Mouse (Mus musculus): ENCODE measurements at regions not wholly inside any gene's neighbourhood (a gene's known extent, or its start where the extent isn't known, plus 50 kb on each side); places are given as distances from the start of the nearest gene placed in this dataset.

- no peaks in the 10 kb centered on the region for H3K27me3 ChIP-seq (replicated peaks; ENCODE audit: control insufficient read depth, insufficient read depth, low read length)
- TF ChIP-seq CTCF (conservative IDR thresholded peaks at IDR 0.05; ENCODE audit: insufficient read depth, insufficient read length, low read depth, low read length) (no peak), POLR2A (IDR thresholded peaks at IDR 0.05; ENCODE audit: low read depth, low read length) (no peak)
- no peak for DNase-seq
- no peaks in the 10 kb centered on the region for H3K36me3 ChIP-seq (ENCODE audit: control insufficient read depth, insufficient read depth, low read length)
- no peak overlapping the region for H3K27ac ChIP-seq (ENCODE audit: insufficient read depth, low read depth, low read length)
- H3K4me3 ChIP-seq (ENCODE audit: insufficient read depth, low read depth, low read length), result no peak overlapping the region
- H3K4me1 ChIP-seq (ENCODE audit: control insufficient read depth, insufficient read depth, low read length), result peaks cover 5% of the 10 kb centered on the region; the same call in 1 of the 2 replicates
- 53% methylated on average over 1 of the region's 1 CpGs for WGBS
Observed at GRCm38 (mm10) chr10:118720630-118721029, 149.4 kb downstream of the Dyrk2 start.

GRCm38 (mm10) chr10:118722132-118722551 is 147.9 kb downstream of the Dyrk2 start:
- Histone ChIP-seq H3K27ac (ENCODE audit: insufficient read depth, low read depth, low read length) (no peak overlapping the region), H3K4me1 (ENCODE audit: control insufficient read depth, insufficient read depth, low read length) (peaks cover 5% of the 10 kb centered on the region; the same call in 1 of the 2 replicates), H3K36me3 (ENCODE audit: control insufficient read depth, insufficient read depth, low read length) (no peaks in the 10 kb centered on the region), H3K4me3 (ENCODE audit: insufficient read depth, low read depth, low read length) (no peak overlapping the region), H3K27me3 (replicated peaks; ENCODE audit: control insufficient read depth, insufficient read depth, low read length) (no peaks in the 10 kb centered on the region)
- TF ChIP-seq CTCF (conservative IDR thresholded peaks at IDR 0.05; ENCODE audit: insufficient read depth, insufficient read length, low read depth, low read length), result no peak
- TF ChIP-seq POLR2A (IDR thresholded peaks at IDR 0.05; ENCODE audit: low read depth, low read length), result no peak
- WGBS, result 26% methylated on average over 5 of the region's 5 CpGs
- peak; percentile 82 for DNase-seq

- peaks cover 5% of the 10 kb centered on the region; the same call in 1 of the 2 replicates for H3K4me1 ChIP-seq (ENCODE audit: control insufficient read depth, insufficient read depth, low read length)
- H3K36me3 ChIP-seq (ENCODE audit: control insufficient read depth, insufficient read depth, low read length), result no peaks in the 10 kb centered on the region
- H3K27me3 ChIP-seq (replicated peaks; ENCODE audit: control insufficient read depth, insufficient read depth, low read length), result no peaks in the 10 kb centered on the region
- DNase-seq, result no peak
- WGBS, result 71% methylated on average over 3 of the region's 3 CpGs
- TF ChIP-seq POLR2A (IDR thresholded peaks at IDR 0.05; ENCODE audit: low read depth, low read length), result no peak
- no peak for TF ChIP-seq CTCF (conservative IDR thresholded peaks at IDR 0.05; ENCODE audit: insufficient read depth, insufficient read length, low read depth, low read length)
- no peak overlapping the region for H3K4me3 ChIP-seq (ENCODE audit: insufficient read depth, low read depth, low read length)
- H3K27ac ChIP-seq (ENCODE audit: insufficient read depth, low read depth, low read length), result no peak overlapping the region
Observed at GRCm38 (mm10) chr10:118722671-118723070, 147.3 kb downstream of the Dyrk2 start.

GRCm38 (mm10) chr10:118736093-118736492 is 133.9 kb downstream of the Dyrk2 start:
- TF ChIP-seq CTCF (conservative IDR thresholded peaks at IDR 0.05; ENCODE audit: insufficient read depth, insufficient read length, low read depth, low read length) (no peak), POLR2A (IDR thresholded peaks at IDR 0.05; ENCODE audit: low read depth, low read length) (no peak)
- H3K4me1 ChIP-seq (ENCODE audit: control insufficient read depth, insufficient read depth, low read length), result peaks cover 2% of the 10 kb centered on the region; the same call in 1 of the 2 replicates
- no peak overlapping the region for H3K4me3 ChIP-seq (ENCODE audit: insufficient read depth, low read depth, low read length)
- H3K27me3 ChIP-seq (replicated peaks; ENCODE audit: control insufficient read depth, insufficient read depth, low read length), result no peaks in the 10 kb centered on the region
- H3K36me3 ChIP-seq (ENCODE audit: control insufficient read depth, insufficient read depth, low read length), result no peaks in the 10 kb centered on the region
- no peak for DNase-seq
- H3K27ac ChIP-seq (ENCODE audit: insufficient read depth, low read depth, low read length), result no peak overlapping the region
- 84% methylated on average over 4 of the region's 4 CpGs for WGBS

GRCm38 (mm10) chr10:118737064-118737463 is 132.9 kb downstream of the Dyrk2 start:
- Histone ChIP-seq H3K36me3 (ENCODE audit: control insufficient read depth, insufficient read depth, low read length) (no peaks in the 10 kb centered on the region), H3K4me3 (ENCODE audit: insufficient read depth, low read depth, low read length) (no peak overlapping the region), H3K27me3 (replicated peaks; ENCODE audit: control insufficient read depth, insufficient read depth, low read length) (no peaks in the 10 kb centered on the region), H3K27ac (ENCODE audit: insufficient read depth, low read depth, low read length) (no peak overlapping the region), H3K4me1 (ENCODE audit: control insufficient read depth, insufficient read depth, low read length) (peaks cover 2% of the 10 kb centered on the region; the same call in 1 of the 2 replicates)
- no peak for TF ChIP-seq CTCF (conservative IDR thresholded peaks at IDR 0.05; ENCODE audit: insufficient read depth, insufficient read length, low read depth, low read length)
- no peak for TF ChIP-seq POLR2A (IDR thresholded peaks at IDR 0.05; ENCODE audit: low read depth, low read length)
- peak; percentile 71 for DNase-seq

- H3K4me1 ChIP-seq (ENCODE audit: control insufficient read depth, insufficient read depth, low read length), result peaks cover 2% of the 10 kb centered on the region; the same call in 1 of the 2 replicates
- DNase-seq, result peak; percentile 9
- H3K36me3 ChIP-seq (ENCODE audit: control insufficient read depth, insufficient read depth, low read length), result no peaks in the 10 kb centered on the region
- WGBS, result 62% methylated on average over 10 of the region's 10 CpGs
- H3K27me3 ChIP-seq (replicated peaks; ENCODE audit: control insufficient read depth, insufficient read depth, low read length), result no peaks in the 10 kb centered on the region
- TF ChIP-seq POLR2A (IDR thresholded peaks at IDR 0.05; ENCODE audit: low read depth, low read length) (no peak), CTCF (conservative IDR thresholded peaks at IDR 0.05; ENCODE audit: insufficient read depth, insufficient read length, low read depth, low read length) (no peak)
- no peak overlapping the region for H3K4me3 ChIP-seq (ENCODE audit: insufficient read depth, low read depth, low read length)
- H3K27ac ChIP-seq (ENCODE audit: insufficient read depth, low read depth, low read length), result no peak overlapping the region
Observed at GRCm38 (mm10) chr10:118739849-118740481, 130.0 kb downstream of the Dyrk2 start.

GRCm38 (mm10) chr10:118743831-118744230 is 126.2 kb downstream of the Dyrk2 start:
- Histone ChIP-seq H3K36me3 (ENCODE audit: control insufficient read depth, insufficient read depth, low read length) (no peaks in the 10 kb centered on the region), H3K27ac (ENCODE audit: insufficient read depth, low read depth, low read length) (no peak overlapping the region), H3K4me3 (ENCODE audit: insufficient read depth, low read depth, low read length) (no peak overlapping the region), H3K4me1 (ENCODE audit: control insufficient read depth, insufficient read depth, low read length) (no peaks in the 10 kb centered on the region), H3K27me3 (replicated peaks; ENCODE audit: control insufficient read depth, insufficient read depth, low read length) (no peaks in the 10 kb centered on the region)
- no peak for DNase-seq
- no peak for TF ChIP-seq CTCF (conservative IDR thresholded peaks at IDR 0.05; ENCODE audit: insufficient read depth, insufficient read length, low read depth, low read length)
- TF ChIP-seq POLR2A (IDR thresholded peaks at IDR 0.05; ENCODE audit: low read depth, low read length), result no peak
- WGBS, result 95% methylated on average over 9 of the region's 9 CpGs
